Mouse (Mus musculus): ENCODE results near the gene Ckm. TPM values are rescaled to one million over a fixed set of nuclear protein-coding genes. Genes with fewer than 3 reads are reported as not detected.

The Ckm gene
- polyA plus RNA-seq, 1 experiment from 2014 or later = 0.35 TPM

DNA sequence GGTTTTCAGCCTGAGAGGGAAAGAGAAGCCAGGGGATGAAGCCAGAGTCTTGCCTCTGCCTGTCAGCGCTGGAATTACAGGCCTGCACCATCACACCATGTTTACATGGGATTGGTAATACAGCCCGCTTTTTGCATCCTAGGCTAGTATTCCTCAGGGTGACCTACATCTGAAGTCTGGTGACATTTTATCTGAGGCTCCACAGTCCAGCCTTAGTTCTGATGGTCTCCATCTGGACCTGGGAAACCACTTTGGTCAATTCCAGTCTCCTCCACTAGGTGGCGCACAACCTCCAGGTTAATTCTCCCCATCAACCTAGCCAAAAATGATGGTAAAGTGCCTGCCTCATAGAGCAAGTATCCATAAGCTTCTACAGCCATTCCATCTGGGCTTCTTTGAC lies 38.8 kb downstream of the Ckm start:
- Histone ChIP-seq H3K27ac (no peak overlapping the region), H3K36me3 (peaks cover 82% of the 10 kb centered on the region), H3K4me3 (no peak overlapping the region), H3K9ac (no peak overlapping the region), H3K4me1 (no peaks in the 10 kb centered on the region), H3K9me3 (no peaks in the 10 kb centered on the region), H3K4me2 (replicated peaks) (no peak overlapping the region), H3K27me3 (replicated peaks) (no peaks in the 10 kb centered on the region)
- ATAC-seq (ENCODE audit: low FRiP score, low read depth) = 0 out of 2 replicates have a peak, but pooled peaks have one; percentile 38
- WGBS = 44% methylated on average over 3 of the region's 3 CpGs

DNA sequence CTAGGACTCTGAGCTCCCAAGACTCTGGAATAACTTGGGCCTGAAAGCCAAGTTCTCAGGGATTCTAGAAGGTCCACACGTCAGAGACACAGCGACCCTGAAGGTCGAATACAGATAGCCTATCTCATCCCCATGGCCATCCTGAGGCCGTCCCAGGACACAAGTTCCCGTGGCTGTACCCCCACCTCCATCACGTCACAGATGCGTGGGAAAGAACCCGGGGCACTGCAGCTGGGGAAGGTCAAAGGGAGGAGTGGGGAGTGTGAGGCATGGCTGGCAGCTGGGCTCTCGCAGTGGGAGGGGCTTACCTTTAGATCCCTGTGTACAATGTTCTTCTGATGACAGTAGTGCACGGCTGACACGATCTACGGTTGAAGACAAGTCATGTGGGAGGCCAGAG lies 40.2 kb downstream of the Ckm start:
- no peak overlapping the region for H3K4me2 ChIP-seq (replicated peaks)
- ATAC-seq (ENCODE audit: low FRiP score, low read depth) = no peak
- H3K27me3 ChIP-seq (replicated peaks) = no peaks in the 10 kb centered on the region
- peaks cover 85% of the 10 kb centered on the region for H3K36me3 ChIP-seq
- no peak overlapping the region for H3K4me3 ChIP-seq
- WGBS = 86% methylated on average over 12 of the region's 12 CpGs
- no peak overlapping the region for H3K9ac ChIP-seq
- no peaks in the 10 kb centered on the region for H3K4me1 ChIP-seq
- no peaks in the 10 kb centered on the region for H3K9me3 ChIP-seq
- H3K27ac ChIP-seq = no peak overlapping the region

DNA sequence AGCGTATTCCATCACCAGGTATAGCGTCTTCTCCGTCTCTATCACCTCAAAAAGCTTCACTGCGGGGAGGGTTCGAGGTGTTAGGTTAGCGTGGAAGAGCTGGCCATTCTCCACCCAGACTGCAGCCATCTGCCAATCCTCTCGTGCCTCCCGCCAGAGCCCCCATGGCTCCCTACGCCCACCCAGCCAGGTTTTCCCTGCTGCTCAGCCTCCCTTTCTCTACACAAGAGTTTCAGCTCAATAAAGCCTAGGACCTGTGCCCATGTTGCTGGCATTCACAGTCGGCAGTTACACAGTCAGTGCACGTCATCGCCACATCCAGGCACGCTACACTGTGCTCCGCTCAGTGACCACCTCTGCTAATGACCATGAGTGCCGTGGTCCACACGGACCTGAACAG lies 43.1 kb downstream of the Ckm start:
- H3K9ac ChIP-seq = no peak overlapping the region
- no peak overlapping the region for H3K4me2 ChIP-seq (replicated peaks)
- H3K4me1 ChIP-seq = no peaks in the 10 kb centered on the region
- H3K27me3 ChIP-seq (replicated peaks) = no peaks in the 10 kb centered on the region
- H3K4me3 ChIP-seq = no peak overlapping the region
- whole genome bisulfite sequencing = 94% methylated on average over 16 of the region's 16 CpGs
- no peak for ATAC-seq (ENCODE audit: low FRiP score, low read depth)
- H3K9me3 ChIP-seq = no peaks in the 10 kb centered on the region; the same call in 1 of the 2 replicates
- H3K36me3 ChIP-seq = peaks cover 84% of the 10 kb centered on the region
- no peak overlapping the region for H3K27ac ChIP-seq

DNA sequence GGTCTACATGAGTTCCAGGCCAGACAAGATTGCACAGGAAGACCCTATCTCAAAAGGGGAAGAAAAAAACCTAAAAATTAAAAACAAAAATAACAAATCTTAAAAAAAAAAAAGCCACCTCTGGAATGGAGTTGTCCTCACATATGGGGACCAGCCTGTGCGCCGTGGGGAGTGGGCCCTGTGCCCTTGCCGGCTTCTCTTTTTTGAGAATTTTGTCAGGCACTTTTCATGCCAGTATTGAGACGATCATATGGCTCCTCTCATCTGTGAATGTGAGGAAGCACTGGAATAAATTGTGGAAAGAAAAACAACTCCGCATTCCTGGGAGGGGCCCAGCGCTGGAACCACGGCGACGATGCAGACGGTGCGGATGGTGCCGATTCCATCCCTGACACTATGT lies 44.6 kb downstream of the Ckm start:
- no peak for ATAC-seq (ENCODE audit: low FRiP score, low read depth)
- no peak overlapping the region for H3K9ac ChIP-seq
- H3K4me3 ChIP-seq = no peak overlapping the region
- no peaks in the 10 kb centered on the region for H3K4me1 ChIP-seq
- H3K27me3 ChIP-seq (replicated peaks) = no peaks in the 10 kb centered on the region
- peaks cover 77% of the 10 kb centered on the region for H3K36me3 ChIP-seq
- WGBS = 91% methylated on average over 12 of the region's 12 CpGs
- no peak overlapping the region for H3K27ac ChIP-seq
- H3K4me2 ChIP-seq (replicated peaks) = no peak overlapping the region
- no peaks in the 10 kb centered on the region; the same call in 1 of the 2 replicates for H3K9me3 ChIP-seq

DNA sequence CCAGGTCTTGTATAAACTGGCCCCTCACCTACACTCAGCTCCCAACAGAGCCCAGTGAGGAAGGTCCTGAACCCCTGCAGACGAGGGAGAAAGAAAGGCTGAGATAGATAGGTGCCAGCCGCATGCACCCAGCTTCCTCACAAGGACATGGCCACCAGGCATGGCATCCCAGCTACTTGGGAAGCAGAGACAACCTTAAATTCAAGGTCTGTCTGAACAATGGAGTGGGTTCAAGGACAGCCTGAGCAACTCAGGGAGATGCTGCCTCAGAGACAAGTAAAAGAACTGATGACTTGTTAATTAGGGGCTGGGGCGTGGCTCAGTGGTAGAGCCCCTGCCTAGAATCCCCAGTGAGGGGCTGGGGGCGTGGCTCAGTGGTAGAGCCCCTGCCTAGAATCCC lies 50.6 kb downstream of the Ckm start:
- no peak overlapping the region for H3K9ac ChIP-seq
- no peak overlapping the region for H3K4me2 ChIP-seq (replicated peaks)
- WGBS = 95% methylated on average over 4 of the region's 4 CpGs
- H3K27me3 ChIP-seq (replicated peaks) = no peaks in the 10 kb centered on the region
- peaks cover 26% of the 10 kb centered on the region for H3K4me1 ChIP-seq
- H3K27ac ChIP-seq = no peak overlapping the region
- H3K36me3 ChIP-seq = peaks cover 30% of the 10 kb centered on the region
- no peaks in the 10 kb centered on the region; the same call in 1 of the 2 replicates for H3K9me3 ChIP-seq
- ATAC-seq (ENCODE audit: low FRiP score, low read depth) = no peak
- no peak overlapping the region for H3K4me3 ChIP-seq

DNA sequence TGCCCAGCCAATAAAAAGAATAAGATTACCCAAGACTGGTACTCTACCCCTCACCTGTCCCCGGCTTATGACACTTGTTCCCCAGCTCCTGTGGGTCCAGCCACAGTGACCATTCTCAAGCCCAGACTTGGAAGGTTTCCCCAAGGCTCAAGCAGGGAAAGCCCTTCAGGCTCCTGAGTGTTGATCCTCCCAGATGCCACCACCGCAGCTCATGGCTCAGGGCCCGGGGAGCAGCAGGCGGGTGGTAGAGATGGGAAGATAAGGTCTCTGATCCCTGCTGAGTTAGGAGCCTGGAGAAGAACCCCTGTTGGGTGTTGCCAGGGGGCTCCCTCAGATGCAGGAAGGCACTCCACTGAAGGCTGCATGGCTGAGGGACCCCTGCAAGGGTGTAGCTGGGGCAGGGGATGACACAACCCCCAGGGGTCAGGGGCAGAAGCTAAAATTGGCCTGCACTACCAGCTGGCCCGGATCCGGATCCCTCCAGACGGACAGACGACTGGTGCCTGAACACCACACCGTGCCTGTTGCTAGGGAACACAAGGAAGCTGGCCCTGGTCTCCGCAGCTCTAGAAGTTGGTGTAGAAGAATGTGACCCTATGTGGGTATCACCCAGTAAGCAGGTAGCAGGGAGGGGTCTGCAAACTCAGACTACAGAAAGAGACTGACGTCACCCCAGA lies 51.4 kb downstream of the Ckm start:
- no peaks in the 10 kb centered on the region for H3K27me3 ChIP-seq (replicated peaks)
- no peak overlapping the region for H3K9ac ChIP-seq
- H3K36me3 ChIP-seq = peaks cover 22% of the 10 kb centered on the region
- H3K4me2 ChIP-seq (replicated peaks) = peak overlapping the region; percentile 96; the same call in 1 of the 2 replicates
- peaks cover 26% of the 10 kb centered on the region for H3K4me1 ChIP-seq
- no peak for ATAC-seq (ENCODE audit: low FRiP score, low read depth)
- no peak overlapping the region for H3K4me3 ChIP-seq
- no peak overlapping the region for H3K27ac ChIP-seq
- no peaks in the 10 kb centered on the region; the same call in 1 of the 2 replicates for H3K9me3 ChIP-seq
- 80% methylated on average over 11 of the region's 11 CpGs for WGBS

DNA sequence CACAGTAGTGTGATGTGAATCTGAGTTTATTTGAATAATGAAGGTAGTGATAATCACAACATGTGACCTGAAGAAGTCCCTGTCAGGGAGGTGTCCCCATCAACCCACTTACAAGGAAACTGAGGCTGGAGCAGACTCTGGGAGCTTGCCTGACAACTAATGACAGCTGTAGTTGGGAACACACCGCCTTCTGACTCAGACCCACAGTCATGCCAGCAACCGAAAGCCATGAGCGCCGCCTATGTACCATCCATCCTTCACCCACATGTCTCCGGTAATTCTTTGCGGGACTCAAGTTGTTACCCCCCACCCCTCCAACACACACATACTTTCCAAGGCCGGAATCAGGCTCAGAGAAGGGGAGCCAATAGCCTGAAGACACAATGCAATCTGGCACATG lies 52.1 kb downstream of the Ckm start:
- Histone ChIP-seq H3K9ac (0 out of 2 replicates have a peak overlapping the region, but pooled peaks have one; percentile 92), H3K4me1 (peaks cover 26% of the 10 kb centered on the region), H3K4me3 (peak overlapping the region; percentile 96; the same call in 1 of the 2 replicates), H3K27me3 (replicated peaks) (no peaks in the 10 kb centered on the region), H3K9me3 (no peaks in the 10 kb centered on the region; the same call in 1 of the 2 replicates), H3K4me2 (replicated peaks) (peak overlapping the region; percentile 96), H3K36me3 (peaks cover 15% of the 10 kb centered on the region), H3K27ac (no peak overlapping the region)
- no peak for ATAC-seq (ENCODE audit: low FRiP score, low read depth)
- WGBS = 95% methylated on average over 7 of the region's 7 CpGs

DNA sequence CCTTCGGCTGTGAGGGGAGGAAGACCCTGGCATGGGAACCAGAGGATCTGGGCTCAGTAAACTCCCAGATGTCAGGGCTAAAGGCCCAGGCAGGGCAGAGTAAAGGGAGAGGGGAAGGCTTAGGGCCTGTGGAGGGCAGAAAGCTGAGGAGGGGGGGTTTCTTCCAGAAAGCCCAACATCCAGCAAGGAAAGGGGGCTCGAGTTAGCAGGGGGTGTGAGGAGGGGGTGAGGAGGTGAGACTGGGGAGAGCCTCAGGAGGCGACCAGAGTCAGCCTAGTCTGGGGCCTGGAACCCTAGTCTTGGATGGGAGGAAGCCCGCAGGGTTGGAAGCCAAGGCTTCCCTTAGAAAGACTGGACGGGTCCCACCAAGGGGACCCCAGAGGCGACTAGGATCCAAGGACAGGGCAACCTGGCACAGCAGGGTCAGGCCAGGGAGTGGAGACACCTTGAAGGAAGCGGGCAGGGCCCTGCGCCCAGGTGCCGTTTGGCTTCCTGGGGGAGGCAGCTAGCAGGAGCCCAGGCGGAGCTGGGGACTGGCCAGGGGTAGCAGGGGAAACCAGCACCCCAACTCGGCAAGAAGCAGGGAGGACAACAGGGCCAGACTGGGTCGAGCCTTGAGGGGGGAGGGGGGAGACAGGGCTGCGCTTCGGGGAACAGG lies 53.0 kb downstream of the Ckm start:
- 10% methylated on average over 14 of the region's 14 CpGs for WGBS
- H3K4me2 ChIP-seq (replicated peaks) = peak overlapping the region; percentile 96
- peak overlapping the region; percentile 96 for H3K4me3 ChIP-seq
- H3K9me3 ChIP-seq = no peaks in the 10 kb centered on the region
- peaks cover 6% of the 10 kb centered on the region; the same call in 1 of the 2 replicates for H3K36me3 ChIP-seq
- ATAC-seq (ENCODE audit: low FRiP score, low read depth) = peak; percentile 31
- peak overlapping the region; percentile 74; the same call in 1 of the 2 replicates for H3K27ac ChIP-seq
- peak overlapping the region; percentile 92 for H3K9ac ChIP-seq
- 0 out of 2 replicates have a peak, but pooled peaks cover under 1% of the 10 kb centered on the region for H3K27me3 ChIP-seq (replicated peaks)
- H3K4me1 ChIP-seq = peaks cover 26% of the 10 kb centered on the region

DNA sequence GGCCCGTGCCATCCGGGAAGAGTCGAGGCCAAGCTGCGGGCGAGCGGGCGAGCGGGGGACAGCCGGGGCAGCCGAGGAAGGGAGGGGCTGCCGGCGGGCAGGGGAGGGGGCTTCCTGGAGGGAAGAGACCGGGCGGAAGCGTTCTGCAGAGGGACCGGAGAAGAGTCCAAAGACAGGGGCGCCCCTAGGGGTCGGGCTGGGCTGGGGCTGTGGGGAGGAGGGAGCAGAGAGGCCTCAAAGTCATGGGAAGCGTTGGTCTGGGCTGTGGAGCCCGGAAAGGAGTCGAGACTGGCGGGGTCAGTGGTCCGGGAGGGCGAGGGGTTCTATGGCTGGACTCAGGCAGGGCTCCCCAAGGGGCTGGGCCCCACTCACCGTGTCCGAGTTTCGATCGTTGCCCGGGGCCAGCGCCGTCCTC lies 53.5 kb downstream of the Ckm start:
- ATAC-seq (ENCODE audit: low FRiP score, low read depth) = peak; percentile 82
- peak overlapping the region; percentile 74 for H3K27ac ChIP-seq
- peaks cover 6% of the 10 kb centered on the region; the same call in 1 of the 2 replicates for H3K36me3 ChIP-seq
- H3K9ac ChIP-seq = peak overlapping the region; percentile 92
- under 1% methylated on average over 31 of the region's 31 CpGs for WGBS
- H3K4me2 ChIP-seq (replicated peaks) = peak overlapping the region; percentile 96
- H3K4me3 ChIP-seq = peak overlapping the region; percentile 96
- H3K27me3 ChIP-seq (replicated peaks) = 0 out of 2 replicates have a peak, but pooled peaks cover 6% of the 10 kb centered on the region
- H3K4me1 ChIP-seq = peaks cover 26% of the 10 kb centered on the region
- no peaks in the 10 kb centered on the region for H3K9me3 ChIP-seq

DNA sequence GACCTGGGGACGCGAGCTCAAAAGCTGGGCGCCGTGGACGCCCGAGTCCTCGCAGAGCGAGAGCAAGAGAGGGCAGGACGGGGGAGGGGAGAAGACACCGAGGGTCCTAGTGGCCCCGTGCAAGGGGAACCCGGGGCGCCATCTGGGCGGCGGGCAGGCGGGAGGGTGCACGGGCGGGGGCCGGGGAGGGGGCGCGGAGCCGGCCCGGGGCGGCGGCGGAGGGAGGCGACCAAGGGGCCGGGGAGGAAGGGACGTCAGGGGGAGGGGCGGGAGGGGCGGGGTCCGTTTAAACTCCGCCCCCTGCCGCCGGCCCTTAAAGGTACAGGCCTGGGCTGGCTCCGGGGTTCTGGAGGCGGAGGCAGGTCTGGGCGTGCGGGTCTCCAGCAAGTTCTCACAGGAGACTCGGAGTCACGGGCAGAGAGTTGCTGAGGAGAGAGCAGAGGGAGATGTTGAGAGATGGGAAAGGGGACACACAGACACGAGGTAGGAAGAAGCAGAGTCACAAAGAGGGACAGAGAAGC lies 54.1 kb downstream of the Ckm start, which contains the start of gene Mark4:
Mark4 (minus strand) TSS at position 231 of the 521 bp plus-strand sequence.
- H3K4me1 ChIP-seq = peaks cover 26% of the 10 kb centered on the region
- H3K4me2 ChIP-seq (replicated peaks) = peak within 1 kb of the TSS; percentile 96
- ATAC-seq (ENCODE audit: low FRiP score, low read depth) = peak; percentile 86
- peaks cover 6% of the 10 kb centered on the region; the same call in 1 of the 2 replicates for H3K36me3 ChIP-seq
- H3K9ac ChIP-seq = peak within 1 kb of the TSS; percentile 92
- WGBS = 2% methylated on average over 23 of the region's 42 CpGs
- H3K27me3 ChIP-seq (replicated peaks) = 0 out of 2 replicates have a peak, but pooled peaks cover 6% of the 10 kb centered on the region
- H3K9me3 ChIP-seq = no peaks in the 10 kb centered on the region
- peak within 1 kb of the TSS; percentile 74 for H3K27ac ChIP-seq
- peak within 1 kb of the TSS; percentile 96 for H3K4me3 ChIP-seq

DNA sequence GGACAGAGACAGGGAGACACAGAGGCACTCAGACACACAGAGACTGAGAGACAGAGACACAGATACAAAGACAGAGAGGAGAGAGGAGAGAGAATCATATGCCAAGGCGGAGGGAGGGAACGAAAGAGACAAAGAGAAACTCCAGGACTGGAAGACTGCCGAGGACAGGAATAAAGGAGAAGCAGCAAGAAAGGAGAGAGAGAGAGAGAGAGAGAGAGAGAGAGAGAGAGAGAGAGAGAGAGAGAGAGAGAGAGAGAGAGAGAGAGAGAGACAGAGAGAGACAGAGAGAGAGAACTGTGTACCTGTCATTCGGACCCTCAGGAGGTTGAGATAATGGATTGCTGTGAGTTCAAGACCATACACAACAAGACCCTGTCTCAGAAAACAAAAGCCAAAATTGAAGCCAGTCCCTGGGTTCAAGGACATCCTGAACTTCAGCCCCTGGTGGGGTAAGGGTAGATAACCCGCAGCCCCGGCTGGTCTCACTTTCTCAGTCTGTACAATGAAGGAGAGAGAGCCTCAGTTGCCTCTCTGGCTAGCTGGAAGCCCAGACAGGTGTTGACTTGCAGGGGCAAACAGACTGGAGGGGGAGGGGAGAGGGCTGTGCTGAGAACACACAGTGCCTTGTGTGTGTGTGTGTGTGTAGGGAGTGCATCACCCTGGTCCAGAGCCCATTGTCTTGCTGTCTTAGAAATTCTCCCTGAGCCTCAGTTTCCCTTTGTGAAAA lies 54.7 kb downstream of the Ckm start:
- Histone ChIP-seq H3K36me3 (peaks cover 6% of the 10 kb centered on the region; the same call in 1 of the 2 replicates), H3K9me3 (no peaks in the 10 kb centered on the region), H3K4me2 (replicated peaks) (peak overlapping the region; percentile 96), H3K4me3 (peak overlapping the region; percentile 96), H3K27ac (peak overlapping the region; percentile 74; the same call in 1 of the 2 replicates), H3K27me3 (replicated peaks) (0 out of 2 replicates have a peak, but pooled peaks cover 7% of the 10 kb centered on the region), H3K9ac (peak overlapping the region; percentile 92), H3K4me1 (peaks cover 26% of the 10 kb centered on the region)
- ATAC-seq (ENCODE audit: low FRiP score, low read depth) = no peak
- WGBS = 27% methylated on average over 6 of the region's 6 CpGs
